Mouse (Mus musculus): Measurements from ENCODE around the gene Gm21974.
"Not testable (repeated sequence)": the region's sequence is repeated elsewhere in the genome, so short reads cannot be mapped to it uniquely, and the experiment has no call there.

Gm21974 gene

DNA sequence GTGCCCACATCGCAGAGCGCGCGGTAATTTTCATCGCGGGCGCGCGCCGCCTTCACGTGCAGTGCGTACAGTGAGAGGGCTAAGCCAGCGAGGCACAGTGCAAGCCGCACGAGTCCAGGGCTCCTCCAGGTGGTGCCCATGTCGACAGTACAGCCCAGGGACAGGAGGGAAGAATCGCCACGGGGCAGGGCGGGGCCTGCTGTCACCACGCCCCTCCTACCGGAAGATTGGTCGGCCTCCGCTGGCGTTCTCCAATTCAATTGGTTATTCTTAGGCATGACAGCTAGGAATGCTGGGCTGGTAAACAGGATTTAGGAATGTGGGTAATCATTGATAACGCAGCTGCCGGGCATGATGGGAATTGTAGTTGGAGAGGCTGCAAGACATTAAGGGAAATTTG lies at the start of gene Gm21974, which contains the start of gene Vkorc1:
TSS of gene Gm21974 (minus strand) at position 13 of the 400 bp plus-strand sequence.
TSS of gene Vkorc1 (minus strand) at position 176 of the 400 bp plus-strand sequence.
- peak; percentile 96 for DNase-seq (ENCODE audit: extremely low read depth, low read depth)

GRCm38 (mm10) chr7:127944614-127945013 lies 49.4 kb upstream of the Gm21974 start:
- no peak for DNase-seq (ENCODE audit: extremely low read depth, low read depth)

- not testable (repeated sequence) for DNase-seq (ENCODE audit: extremely low read depth, low read depth)
These were observed 46.8 kb upstream of the Gm21974 start for GRCm38 (mm10) chr7:127942097-127942496.

DNA sequence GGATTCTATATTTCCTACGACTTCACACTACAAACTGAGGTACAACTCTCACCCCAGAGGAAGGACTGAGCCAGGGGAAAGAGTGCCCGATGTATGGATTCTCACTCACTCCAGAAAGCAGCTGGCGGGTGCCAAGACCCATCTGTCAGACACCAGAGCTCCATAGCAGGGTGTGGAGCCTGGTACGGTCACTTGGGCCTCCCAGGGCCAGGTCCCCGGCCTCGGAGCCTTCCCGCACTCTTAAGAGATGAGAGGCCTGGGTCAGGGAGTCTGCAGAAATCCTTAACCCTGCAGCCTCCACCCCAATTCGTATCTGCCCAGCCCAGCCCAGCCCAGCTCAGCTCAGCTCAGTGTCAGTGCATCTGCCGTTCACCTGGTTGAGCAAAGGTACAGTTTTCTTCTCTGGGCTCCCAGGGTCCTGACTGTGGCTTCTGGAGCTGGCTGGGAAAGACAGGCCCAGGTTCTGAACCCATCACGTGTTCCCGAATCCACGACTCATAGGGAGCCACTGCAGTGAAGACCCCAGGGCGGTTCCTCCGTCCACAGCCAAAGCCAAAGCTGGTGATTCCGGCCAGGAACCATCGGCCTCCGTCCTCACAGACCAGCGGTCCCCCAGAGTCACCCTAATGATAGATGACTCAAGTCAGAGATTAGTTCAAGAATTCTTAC lies 41.1 kb upstream of the Gm21974 start:
- DNase-seq (ENCODE audit: extremely low read depth, low read depth): no peak

DNA sequence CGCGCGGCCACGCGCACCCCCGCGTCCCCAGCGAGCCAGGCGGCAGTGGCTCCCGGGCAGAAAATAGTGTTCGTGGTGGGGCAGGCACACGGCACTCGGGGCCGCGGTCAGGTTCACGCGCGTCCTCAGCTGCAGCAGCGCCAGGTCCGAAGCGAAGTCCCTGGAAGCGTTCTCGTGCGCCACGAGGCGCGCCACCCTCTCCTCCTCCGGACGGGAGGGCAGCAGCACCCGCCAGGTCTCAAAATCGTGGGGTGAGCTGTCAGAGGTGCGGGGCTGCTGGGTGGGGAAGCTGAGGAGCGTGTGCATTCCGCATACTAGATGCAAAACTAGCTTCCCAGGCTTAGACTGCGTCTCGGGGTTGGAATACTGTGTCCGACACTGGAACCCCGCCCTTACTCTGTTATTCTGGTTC lies 40.5 kb upstream of the Gm21974 start:
- DNase-seq (ENCODE audit: extremely low read depth, low read depth): peak; percentile 6

DNA sequence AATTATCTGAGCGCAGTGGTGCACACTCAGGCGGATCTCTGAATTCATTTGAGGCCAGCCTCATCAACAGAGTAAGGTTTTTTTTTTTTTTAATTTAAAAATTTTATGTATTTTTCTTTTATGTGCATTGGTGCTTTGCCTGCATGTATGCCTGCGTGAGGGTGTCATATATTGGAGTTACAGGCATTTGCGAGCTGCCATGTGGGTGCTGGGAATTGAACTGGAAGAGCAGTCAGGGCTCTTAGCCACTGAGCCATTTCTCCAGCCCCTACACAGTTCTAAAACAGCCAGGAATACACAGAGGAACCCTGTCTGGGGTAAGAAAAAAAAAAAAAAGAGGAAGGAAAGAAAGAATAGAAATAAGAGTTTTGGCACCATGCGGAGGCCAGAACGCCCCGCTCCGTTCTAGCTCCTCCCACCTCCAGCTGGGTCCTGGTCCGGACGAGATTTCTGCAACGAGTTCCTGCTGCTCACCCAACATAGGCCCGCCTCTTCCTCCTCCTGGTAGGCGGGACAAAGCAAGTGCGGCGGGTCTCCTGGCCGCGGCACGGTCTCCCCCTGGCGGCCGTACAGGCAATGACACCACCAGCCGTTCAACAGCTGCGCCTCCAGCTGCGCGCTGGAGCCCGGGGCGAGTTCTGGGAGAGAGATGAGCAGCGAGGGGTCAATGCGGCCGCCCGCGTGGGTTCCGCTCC lies 39.9 kb upstream of the Gm21974 start:
- peak; percentile 91 for DNase-seq (ENCODE audit: extremely low read depth, low read depth)

GRCm38 (mm10) chr7:127934075-127934474 lies 38.8 kb upstream of the Gm21974 start:
- DNase-seq (ENCODE audit: extremely low read depth, low read depth): no peak

DNA sequence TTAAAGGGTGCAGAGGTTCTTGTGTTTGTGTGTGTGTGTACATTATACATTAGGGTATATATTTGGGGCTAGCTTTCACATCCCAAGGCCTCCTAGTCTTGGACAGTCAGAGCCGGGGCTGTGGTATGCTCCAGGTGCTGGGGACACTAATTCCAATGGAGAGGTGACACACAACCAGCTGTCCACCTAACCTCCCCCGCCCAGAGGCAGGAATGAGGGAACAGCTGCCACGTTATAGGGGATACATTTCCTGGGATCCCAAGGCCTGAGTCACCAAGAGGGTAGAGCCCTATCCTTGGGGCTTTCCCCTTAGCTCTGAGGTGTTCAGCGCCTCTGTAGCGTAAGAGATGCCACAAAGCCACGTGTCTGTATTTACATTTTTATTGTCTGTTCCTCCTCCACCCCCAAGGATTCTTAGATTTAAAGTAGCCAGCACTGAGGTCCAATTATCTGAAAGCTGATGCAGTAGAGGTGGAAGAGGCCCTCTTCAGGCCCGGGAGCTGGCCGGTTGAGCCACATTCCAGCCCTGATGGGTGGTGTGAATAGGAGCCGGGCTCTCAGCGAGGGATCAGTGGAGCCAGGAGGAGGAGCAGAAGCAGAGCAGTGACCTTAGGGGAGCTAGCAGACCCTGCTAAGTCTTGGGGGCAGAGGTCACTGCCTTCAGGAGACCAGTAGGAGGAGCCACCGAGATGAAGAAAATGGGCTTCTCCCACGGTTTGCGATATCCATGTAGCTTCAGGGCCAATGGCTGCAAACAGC lies 37.2 kb upstream of the Gm21974 start:
- no peak for DNase-seq (ENCODE audit: extremely low read depth, low read depth)

GRCm38 (mm10) chr7:127931351-127932135 lies 36.3 kb upstream of the Gm21974 start:
- no peak for DNase-seq (ENCODE audit: extremely low read depth, low read depth)

GRCm38 (mm10) chr7:127930636-127931035 lies 35.4 kb upstream of the Gm21974 start:
- no peak for DNase-seq (ENCODE audit: extremely low read depth, low read depth)

- no peak for DNase-seq (ENCODE audit: extremely low read depth, low read depth)
These were observed 34.7 kb upstream of the Gm21974 start, which contains the start of gene Prss8 for GRCm38 (mm10) chr7:127929923-127930322. TSS of gene Prss8 (minus strand) at chr7:127930104.

GRCm38 (mm10) chr7:127928596-127928995 lies 33.3 kb upstream of the Gm21974 start:
- no peak for DNase-seq (ENCODE audit: extremely low read depth, low read depth)

- no peak for DNase-seq (ENCODE audit: extremely low read depth, low read depth)
These were observed 32.5 kb upstream of the Gm21974 start for GRCm38 (mm10) chr7:127927726-127928125.

GRCm38 (mm10) chr7:127926846-127927245 lies 31.6 kb upstream of the Gm21974 start:
- DNase-seq (ENCODE audit: extremely low read depth, low read depth): no peak

GRCm38 (mm10) chr7:127926066-127926465 lies 30.8 kb upstream of the Gm21974 start:
- no peak for DNase-seq (ENCODE audit: extremely low read depth, low read depth)

GRCm38 (mm10) chr7:127925252-127925651 lies 30.0 kb upstream of the Gm21974 start:
- DNase-seq (ENCODE audit: extremely low read depth, low read depth): no peak

- DNase-seq (ENCODE audit: extremely low read depth, low read depth): no peak
These were observed 28.5 kb upstream of the Gm21974 start for GRCm38 (mm10) chr7:127923714-127924113.

GRCm38 (mm10) chr7:127922451-127923275 lies 27.4 kb upstream of the Gm21974 start:
- peak; percentile 66 for DNase-seq (ENCODE audit: extremely low read depth, low read depth)

DNA sequence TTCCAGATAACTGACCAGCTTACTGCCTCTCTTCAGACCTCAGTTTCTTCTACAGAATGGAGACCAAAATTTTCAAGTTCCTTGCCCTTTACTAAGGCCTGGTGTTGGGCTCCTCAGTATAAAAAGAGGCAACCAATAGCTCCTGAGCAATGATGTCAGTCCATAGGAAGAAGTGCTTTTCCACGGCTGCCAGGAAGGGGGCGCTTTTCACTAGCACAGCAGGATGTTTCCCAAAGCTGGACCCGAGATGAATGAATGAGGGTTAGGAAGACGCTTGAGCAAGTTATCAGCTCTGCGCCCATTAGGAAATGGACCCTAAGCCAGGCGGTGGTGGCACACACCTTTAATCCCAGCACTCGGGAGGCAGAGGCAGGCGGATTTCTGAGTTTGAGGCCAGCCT lies 26.3 kb upstream of the Gm21974 start:
- peak; percentile 26 for DNase-seq (ENCODE audit: extremely low read depth, low read depth)

DNA sequence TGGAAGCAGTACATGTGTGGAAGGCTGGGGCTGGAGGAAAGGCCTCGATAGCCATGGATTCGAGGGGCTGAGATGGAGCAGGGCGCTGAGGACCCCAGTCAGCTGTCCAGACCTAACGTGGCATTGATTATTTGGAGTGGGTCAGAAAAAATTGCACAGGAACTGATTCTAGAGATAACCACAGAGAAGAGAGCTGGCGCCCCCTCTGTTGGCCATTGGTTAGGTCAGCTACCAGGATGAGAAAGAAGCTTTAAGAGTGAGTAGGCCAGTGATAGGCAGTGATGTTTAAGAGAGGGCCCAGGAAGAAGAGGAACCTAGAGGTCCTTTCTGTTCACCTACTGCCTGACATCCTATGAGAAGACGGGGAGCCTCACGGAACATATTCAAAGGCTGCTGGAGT lies 24.0 kb upstream of the Gm21974 start:
- DNase-seq (ENCODE audit: extremely low read depth, low read depth): no peak
